9 mouse cellular contexts compared by ENCODE assay signal in genomic region chr7:44547725-44548124, GRCm38 (mm10). TPM values are rescaled to one million over a fixed set of nuclear protein-coding genes. Genes with fewer than 3 reads are reported as not detected.
DNase-seq lines count a peak whose midpoint lies in the region; ATAC-seq and TF ChIP-seq lines count a peak whose summit lies in the region.
"Had no signal": no experiment of that assay in that cellular context is flagged by ENCODE, and none has a peak within 500 bp of the region (broad histone marks: within the 10 kb centered on the region; RNA-seq: fewer than 3 reads in every experiment).

No protein-coding gene starts in this region.

- peak overlapping the region; percentile 91 for H3K27ac ChIP-seq in heart, embryonic 10.5 days
- H3K27ac ChIP-seq in ES-Bruce4 (ENCODE audit: insufficient read depth, low read length) (no peak overlapping the region), macrophage (peak overlapping the region; percentile 56)
- peak overlapping the region; percentile 73; the same call in 1 of the 2 replicates for H3K27ac ChIP-seq in heart, embryonic 15.5 days

- WGBS in heart, embryonic 10.5 days = 27% methylated on average over 5 of the region's 5 CpGs
- WGBS in heart, embryonic 15.5 days = 21% methylated on average over 5 of the region's 5 CpGs
- 32% methylated on average over 5 of the region's 5 CpGs for WGBS in macrophage (ENCODE audit: missing documents)

- TF ChIP-seq CTCF in ES-Bruce4 (IDR thresholded peaks at IDR 0.05; ENCODE audit: low read depth, low read length) = no peak

- TF ChIP-seq EP300 in ES-Bruce4 (IDR thresholded peaks at IDR 0.05; ENCODE audit: insufficient read depth, low read depth, low read length) = no peak

- intact Hi-C loops in heart, postnatal 25 days (cut with DNase I) = no loop called here

- no peaks in the 10 kb centered on the region for H3K9me3 ChIP-seq in heart, embryonic 10.5 days
- no peaks in the 10 kb centered on the region for H3K9me3 ChIP-seq in ES-Bruce4 (replicated peaks; ENCODE audit: control insufficient read depth, insufficient read depth, low read length, poor library complexity, severe bottlenecking)
- no peaks in the 10 kb centered on the region for H3K9me3 ChIP-seq in heart, embryonic 15.5 days (replicated peaks)

- no peak for TF ChIP-seq POLR2A in ES-Bruce4 (IDR thresholded peaks at IDR 0.05; ENCODE audit: insufficient read depth, low read length)

- H3K4me3 ChIP-seq in heart, embryonic 10.5 days = peak overlapping the region; percentile 83
- peak overlapping the region; percentile 76 for H3K4me3 ChIP-seq in ES-Bruce4 (ENCODE audit: low read depth, low read length)
- H3K4me3 ChIP-seq in heart, embryonic 15.5 days = peak overlapping the region; percentile 68
- peak overlapping the region; percentile 71 for H3K4me3 ChIP-seq in macrophage (ENCODE audit: inconsistent target)

- H3K9ac ChIP-seq in ES-Bruce4 (ENCODE audit: low read depth, poor library complexity, severe bottlenecking) = peak overlapping the region; percentile 42
- peak overlapping the region; percentile 62 for H3K9ac ChIP-seq in heart, embryonic 15.5 days

- H3K27me3 ChIP-seq in heart, embryonic 10.5 days (ENCODE audit: insufficient read depth, poor library complexity, severe bottlenecking) = no peaks in the 10 kb centered on the region
- H3K27me3 ChIP-seq in ES-Bruce4 (ENCODE audit: control insufficient read depth, insufficient read depth, low read length, poor library complexity, severe bottlenecking) = no peaks in the 10 kb centered on the region
- H3K27me3 ChIP-seq in heart, embryonic 15.5 days = no peaks in the 10 kb centered on the region

- peak overlapping the region; percentile 80 for H3K4me2 ChIP-seq in heart, embryonic 15.5 days

- H3K79me2 ChIP-seq in macrophage (ENCODE audit: inconsistent target) = peaks cover 49% of the 10 kb centered on the region

- H3K4me1 ChIP-seq in heart, embryonic 10.5 days = peaks cover 19% of the 10 kb centered on the region
- peaks cover 5% of the 10 kb centered on the region for H3K4me1 ChIP-seq in ES-Bruce4 (ENCODE audit: control insufficient read depth, insufficient read depth, low read length)
- H3K4me1 ChIP-seq in heart, embryonic 15.5 days (replicated peaks) = peaks cover 20% of the 10 kb centered on the region

- peaks cover 54% of the 10 kb centered on the region for H3K36me3 ChIP-seq in heart, embryonic 10.5 days
- H3K36me3 ChIP-seq in ES-Bruce4 (ENCODE audit: control insufficient read depth, insufficient read depth, low read length, poor library complexity, severe bottlenecking) = peaks cover 13% of the 10 kb centered on the region
- peaks cover 34% of the 10 kb centered on the region for H3K36me3 ChIP-seq in heart, embryonic 15.5 days
- H3K36me3 ChIP-seq in macrophage (ENCODE audit: inconsistent target) = peaks cover 22% of the 10 kb centered on the region

- no peak for DNase-seq in heart, embryonic 10.5 days (ENCODE audit: low spot score)
- DNase-seq in heart, postnatal 25 days (ENCODE audit: low spot score) = no peak
- DNase-seq in adrenal gland, postnatal 4 days (ENCODE audit: low spot score in 2 of 2) = no peak
- no peak for DNase-seq in layer of hippocampus, postnatal 10 days (ENCODE audit: low spot score in 2 of 2)
- no peak for DNase-seq in thymus, postnatal 4 days

- no peak for ATAC-seq in heart, embryonic 15.5 days (replicated peaks; ENCODE audit: insufficient number of reproducible peaks, insufficient read depth, low FRiP score, low read depth)

RNA-seq across cellular contexts. Expression of gene Pold1, which starts 0.9 kb away (rescaled TPM):
- polyA plus RNA-seq in heart, embryonic 10.5 days (2016; fragmentation: Nextera tagmentation; extraction: Ambion mirVana) = 96.8 and 101 TPM in 2 replicates
- total RNA-seq in heart, postnatal 25 days (2021) = 10 to 100 TPM; 12.5 to 12.8 TPM
- polyA plus RNA-seq in ES-Bruce4 (2011; ENCODE audit: insufficient read depth, insufficient read length, low read depth, missing spikeins) (81.9 and 86.6 TPM in 2 replicates), macrophage (2018) (6.9 to 28.1 TPM (median 7.2 TPM) in 3 replicates)
- 41.7 and 66.9 TPM in 2 replicates for polyA plus RNA-seq in heart, embryonic 15.5 days (2015; fragmentation: Nextera tagmentation; extraction: Ambion mirVana)
- total RNA-seq in macrophage (2018; cell fraction: chromatin; rRNA removed) = 10 to 100 TPM in 21 of 26 experiments, 1 to 10 TPM in 5; 3.7 to 40.1 (median 20.3) TPM
- total RNA-seq in macrophage (2018; cell fraction: cytosol; rRNA removed) = 10 to 100 TPM in 13 of 26 experiments, 1 to 10 TPM in 13; 6.0 to 14.9 (median 10.0) TPM
- total RNA-seq in macrophage (2018; cell fraction: nucleus; rRNA removed) = 10 to 100 TPM in 15 of 26 experiments, 1 to 10 TPM in 11; 3.1 to 69.0 (median 11.2) TPM
- total RNA-seq in adrenal gland, postnatal 4 days (2021) = 10 to 100 TPM; 41.4 to 49.3 TPM
- total RNA-seq in layer of hippocampus, postnatal 10 days (2021) = 10 to 100 TPM; 10.3 to 13.6 TPM

RNA-seq across cellular contexts. Expression of gene Nr1h2, which starts 6.0 kb away (rescaled TPM):
- polyA plus RNA-seq in heart, embryonic 10.5 days (2016; fragmentation: Nextera tagmentation; extraction: Ambion mirVana) = 59.9 and 65.3 TPM in 2 replicates
- 10 to 100 TPM; 40.7 to 48.4 TPM for total RNA-seq in heart, postnatal 25 days (2021)
- polyA plus RNA-seq in ES-Bruce4 (2011; ENCODE audit: insufficient read depth, insufficient read length, low read depth, missing spikeins) = 67.6 and 95.7 TPM in 2 replicates
- 53.2 and 64.6 TPM in 2 replicates for polyA plus RNA-seq in heart, embryonic 15.5 days (2015; fragmentation: Nextera tagmentation; extraction: Ambion mirVana)
- 100 to 1,000 TPM; 150 to 274 (median 199) TPM for total RNA-seq in macrophage (2018; cell fraction: chromatin; rRNA removed)
- 10 to 100 TPM; 48.8 to 88.2 (median 70.0) TPM for total RNA-seq in macrophage (2018; cell fraction: cytosol; rRNA removed)
- total RNA-seq in macrophage (2018; cell fraction: nucleus; rRNA removed) = 100 to 1,000 TPM in 25 of 26 experiments, 10 to 100 TPM in 1; 97.0 to 180 (median 139) TPM
- 55.3 to 86.2 TPM (median 57.8 TPM) in 3 replicates for polyA plus RNA-seq in macrophage (2018)
- 100 to 1,000 TPM; 128 to 129 TPM for total RNA-seq in adrenal gland, postnatal 4 days (2021)
- 10 to 100 TPM; 58.3 to 67.3 TPM for total RNA-seq in layer of hippocampus, postnatal 10 days (2021)

RNA-seq across cellular contexts. Expression of gene Spib, which starts 15.9 kb away (rescaled TPM):
- polyA plus RNA-seq in heart, embryonic 10.5 days (2016; fragmentation: Nextera tagmentation; extraction: Ambion mirVana) = 0.12 and 0.15 TPM in 2 replicates
- total RNA-seq in heart, postnatal 25 days (2021) = under 1 TPM; 0.18 to 0.53 TPM
- polyA plus RNA-seq in ES-Bruce4 (2011; ENCODE audit: insufficient read depth, insufficient read length, low read depth, missing spikeins) (1.4 and 2.4 TPM in 2 replicates), macrophage (2018) (0.27 to 1.1 TPM (median 0.30 TPM) in 3 replicates)
- polyA plus RNA-seq in heart, embryonic 15.5 days (2015; fragmentation: Nextera tagmentation; extraction: Ambion mirVana) = 0.59 and 5.2 TPM in 2 replicates
- total RNA-seq in macrophage (2018; cell fraction: chromatin; rRNA removed) = under 1 TPM in 6 of 26 experiments, not detected in 20; 0.29 to 0.95 (median 0.39) TPM
- total RNA-seq in macrophage (2018; cell fraction: cytosol; rRNA removed) = 1 to 10 TPM in 5 of 26 experiments, under 1 TPM in 21; 0.17 to 1.6 (median 0.75) TPM
- 1 to 10 TPM in 3 of 26 experiments, under 1 TPM in 20, not detected in 3; 0.20 to 1.3 (median 0.58) TPM for total RNA-seq in macrophage (2018; cell fraction: nucleus; rRNA removed)
- total RNA-seq in adrenal gland, postnatal 4 days (2021) = 1 to 10 TPM in 1 of 2 experiments, under 1 TPM in 1; 0.84 to 2.9 TPM
- under 1 TPM in 1 of 2 experiments, not detected in 1; 0.11 TPM for total RNA-seq in layer of hippocampus, postnatal 10 days (2021)
- total RNA-seq: hematopoietic stem cell, adult 5-6 weeks had no signal

RNA-seq across cellular contexts. Expression of gene Mybpc2, which starts 23.3 kb away (rescaled TPM):
- polyA plus RNA-seq in heart, embryonic 10.5 days (2016; fragmentation: Nextera tagmentation; extraction: Ambion mirVana) = 0.21 TPM in 2 replicates
- 10 to 100 TPM; 16.0 to 22.8 TPM for total RNA-seq in heart, postnatal 25 days (2021)
- polyA plus RNA-seq in ES-Bruce4 (2011; ENCODE audit: insufficient read depth, insufficient read length, low read depth, missing spikeins) (2.3 and 2.5 TPM in 2 replicates), macrophage (2018) (not detected in 3 replicates)
- 2.7 and 3.9 TPM in 2 replicates for polyA plus RNA-seq in heart, embryonic 15.5 days (2015; fragmentation: Nextera tagmentation; extraction: Ambion mirVana)
- total RNA-seq in macrophage (2018; cell fraction: chromatin; rRNA removed) = not detected
- total RNA-seq in macrophage (2018; cell fraction: cytosol; rRNA removed) = not detected
- not detected for total RNA-seq in macrophage (2018; cell fraction: nucleus; rRNA removed)
- total RNA-seq in adrenal gland, postnatal 4 days (2021) = 1 to 10 TPM; 6.6 to 9.9 TPM
- total RNA-seq in layer of hippocampus, postnatal 10 days (2021) = under 1 TPM; 0.11 to 0.18 TPM
- total RNA-seq: hematopoietic stem cell, adult 5-6 weeks had no signal

RNA-seq across cellular contexts. Expression of gene Napsa, which starts 24.5 kb away (rescaled TPM):
- 0.64 TPM in 1 of 2 replicates, not detected in the other for polyA plus RNA-seq in heart, embryonic 10.5 days (2016; fragmentation: Nextera tagmentation; extraction: Ambion mirVana)
- total RNA-seq in heart, postnatal 25 days (2021) = under 1 TPM; 0.31 to 0.64 TPM
- polyA plus RNA-seq in ES-Bruce4 (2011; ENCODE audit: insufficient read depth, insufficient read length, low read depth, missing spikeins) (0.97 and 1.1 TPM in 2 replicates), macrophage (2018) (14.8 to 26.9 TPM (median 21.1 TPM) in 3 replicates)
- 1.7 and 5.7 TPM in 2 replicates for polyA plus RNA-seq in heart, embryonic 15.5 days (2015; fragmentation: Nextera tagmentation; extraction: Ambion mirVana)
- total RNA-seq in macrophage (2018; cell fraction: chromatin; rRNA removed) = 10 to 100 TPM in 1 of 26 experiments, 1 to 10 TPM in 22, under 1 TPM in 2, not detected in 1; 0.75 to 12.6 (median 3.3) TPM
- total RNA-seq in macrophage (2018; cell fraction: cytosol; rRNA removed) = 10 to 100 TPM; 11.1 to 34.5 (median 19.8) TPM
- 10 to 100 TPM; 10.8 to 27.3 (median 20.0) TPM for total RNA-seq in macrophage (2018; cell fraction: nucleus; rRNA removed)
- total RNA-seq in adrenal gland, postnatal 4 days (2021) = 10 to 100 TPM in 1 of 2 experiments, 1 to 10 TPM in 1; 2.5 to 18.3 TPM
- total RNA-seq in layer of hippocampus, postnatal 10 days (2021) = under 1 TPM in 1 of 2 experiments, not detected in 1; 0.98 TPM
